Mouse (Mus musculus): ENCODE results near the gene Pdia6. TPM values are rescaled to one million over a fixed set of nuclear protein-coding genes. Genes with fewer than 3 reads are reported as not detected.

Gene Pdia6
- polyA plus RNA-seq, 1 experiment from 2014 or later: 649 TPM

- Histone ChIP-seq H3K36me3 (no peaks in the 10 kb centered on the region), H3K9ac (no peak overlapping the region), H3K27ac (no peak overlapping the region), H3K4me2 (no peak overlapping the region), H3K4me1 (no peaks in the 10 kb centered on the region), H3K27me3 (replicated peaks) (no peaks in the 10 kb centered on the region), H3K4me3 (replicated peaks) (no peak overlapping the region), H3K9me3 (no peaks in the 10 kb centered on the region)
- WGBS: 64% methylated on average over 16 of the region's 16 CpGs
- no peak for ATAC-seq (ENCODE audit: insufficient read depth, low FRiP score, low read depth)
Observed at GRCm38 (mm10) chr12:17310852-17311839, 44.8 kb downstream of the Pdia6 start.

GRCm38 (mm10) chr12:17316096-17316495 is 49.8 kb downstream of the Pdia6 start:
- Histone ChIP-seq H3K27me3 (replicated peaks) (no peaks in the 10 kb centered on the region), H3K36me3 (no peaks in the 10 kb centered on the region), H3K9ac (no peak overlapping the region), H3K4me1 (no peaks in the 10 kb centered on the region), H3K4me2 (no peak overlapping the region), H3K27ac (no peak overlapping the region), H3K9me3 (no peaks in the 10 kb centered on the region), H3K4me3 (replicated peaks) (no peak overlapping the region)
- 82% methylated on average over 5 of the region's 5 CpGs for WGBS
- ATAC-seq (ENCODE audit: insufficient read depth, low FRiP score, low read depth): no peak

GRCm38 (mm10) chr12:17317970-17318369 is 51.6 kb downstream of the Pdia6 start:
- Histone ChIP-seq H3K4me1 (no peaks in the 10 kb centered on the region), H3K9me3 (no peaks in the 10 kb centered on the region), H3K4me3 (replicated peaks) (no peak overlapping the region), H3K27me3 (replicated peaks) (peaks cover 2% of the 10 kb centered on the region), H3K4me2 (no peak overlapping the region), H3K9ac (no peak overlapping the region), H3K27ac (no peak overlapping the region), H3K36me3 (no peaks in the 10 kb centered on the region)
- WGBS: 50% methylated on average over 4 of the region's 4 CpGs
- no peak for ATAC-seq (ENCODE audit: insufficient read depth, low FRiP score, low read depth)

DNA sequence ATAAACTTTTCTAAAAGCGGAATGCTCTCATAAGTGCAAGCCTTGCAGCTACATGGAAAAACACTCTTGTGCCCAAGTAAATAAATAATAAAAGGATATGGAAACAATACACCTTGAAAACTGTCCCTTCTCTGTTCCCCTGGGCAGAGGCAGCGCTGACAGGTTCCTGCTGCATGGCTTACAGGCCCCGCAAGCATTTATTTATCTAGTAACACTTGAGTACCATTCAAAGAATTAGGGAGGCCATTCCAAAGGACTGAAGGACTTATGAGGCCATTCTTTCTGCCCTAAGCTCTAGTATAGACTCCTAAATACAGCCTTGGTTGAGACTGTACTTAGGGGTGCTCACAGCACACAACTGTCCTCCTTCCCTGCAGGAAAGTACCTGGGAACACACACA is 52.1 kb downstream of the Pdia6 start:
- Histone ChIP-seq H3K9ac (no peak overlapping the region), H3K36me3 (no peaks in the 10 kb centered on the region), H3K4me1 (no peaks in the 10 kb centered on the region), H3K4me3 (replicated peaks) (no peak overlapping the region), H3K4me2 (no peak overlapping the region), H3K27me3 (replicated peaks) (peaks cover 7% of the 10 kb centered on the region), H3K27ac (no peak overlapping the region), H3K9me3 (no peaks in the 10 kb centered on the region)
- no peak for ATAC-seq (ENCODE audit: insufficient read depth, low FRiP score, low read depth)
- WGBS: 75% methylated on average over 3 of the region's 3 CpGs

DNA sequence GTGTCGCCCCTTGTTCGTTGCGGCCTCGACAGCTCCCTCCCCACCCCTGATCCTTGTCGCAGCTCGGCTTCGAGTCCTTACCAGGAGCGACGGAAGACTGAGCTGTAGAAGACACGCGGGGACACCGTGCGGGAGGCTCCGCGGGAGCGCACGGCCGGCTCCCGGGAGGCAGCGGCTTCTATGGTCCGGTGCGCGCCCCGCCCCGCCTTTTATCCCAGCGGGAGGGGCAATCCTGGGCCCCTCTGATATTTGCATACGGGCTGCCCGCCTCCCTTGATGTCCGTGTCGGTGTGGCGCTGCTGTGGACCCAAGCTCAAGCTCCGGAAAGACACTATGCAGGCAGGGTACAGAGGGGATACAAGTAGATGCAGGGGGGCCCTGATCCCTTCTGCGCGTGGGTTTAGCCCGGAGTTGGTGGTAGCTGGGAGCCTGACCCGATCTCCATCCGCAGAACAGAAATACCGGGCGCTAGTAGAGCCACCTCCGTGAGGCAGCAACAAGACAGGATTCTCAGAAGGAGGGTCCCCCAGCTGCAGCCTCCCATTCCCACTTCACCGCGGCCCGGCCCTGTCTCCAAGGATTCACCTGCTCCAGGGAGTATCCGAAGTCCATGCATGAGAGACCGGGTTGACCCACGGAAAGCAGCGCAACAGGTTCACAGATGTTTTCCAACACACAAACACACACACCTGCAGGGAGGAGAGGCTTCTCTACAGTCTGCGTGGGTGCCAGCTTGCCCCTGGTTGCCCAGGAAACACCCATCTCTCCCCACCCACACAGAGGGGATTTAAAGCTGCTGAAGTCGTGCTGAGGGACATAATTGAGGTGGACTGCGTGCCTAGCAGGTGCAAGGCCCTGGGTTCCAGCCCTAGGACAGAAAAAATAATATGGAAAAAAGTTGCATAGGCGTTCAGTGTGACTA is 58.5 kb downstream of the Pdia6 start:
- Histone ChIP-seq H3K9me3 (no peaks in the 10 kb centered on the region), H3K27ac (no peak overlapping the region), H3K4me2 (peak overlapping the region; percentile 87), H3K4me3 (replicated peaks) (peak overlapping the region; percentile 43), H3K27me3 (replicated peaks) (peaks cover 28% of the 10 kb centered on the region), H3K9ac (no peak overlapping the region), H3K4me1 (peaks cover 9% of the 10 kb centered on the region; the same call in 1 of the 2 replicates), H3K36me3 (no peaks in the 10 kb centered on the region)
- ATAC-seq (ENCODE audit: insufficient read depth, low FRiP score, low read depth): peak; percentile 35; the same call in 1 of the 2 replicates
- 4% methylated on average over 51 of the region's 51 CpGs for WGBS

GRCm38 (mm10) chr12:17329259-17329658 is 62.9 kb downstream of the Pdia6 start, which contains the start of gene Atp6v1c2:
Atp6v1c2 (minus strand) TSS chr12:17329359.
- no peaks in the 10 kb centered on the region for H3K36me3 ChIP-seq
- H3K9ac ChIP-seq: no peak within 1 kb of the TSS
- WGBS: 65% methylated on average over 3 of the region's 3 CpGs
- no peak for ATAC-seq (ENCODE audit: insufficient read depth, low FRiP score, low read depth)
- no peak within 1 kb of the TSS for H3K27ac ChIP-seq
- H3K27me3 ChIP-seq (replicated peaks): peaks cover 12% of the 10 kb centered on the region
- no peaks in the 10 kb centered on the region for H3K9me3 ChIP-seq
- no peak within 1 kb of the TSS for H3K4me2 ChIP-seq
- H3K4me3 ChIP-seq (replicated peaks): no peak within 1 kb of the TSS
- peaks cover 9% of the 10 kb centered on the region; the same call in 1 of the 2 replicates for H3K4me1 ChIP-seq

- no peak overlapping the region for H3K4me2 ChIP-seq
- H3K27me3 ChIP-seq (replicated peaks): no peaks in the 10 kb centered on the region
- H3K4me1 ChIP-seq: no peaks in the 10 kb centered on the region
- WGBS: 20% methylated on average over 1 of the region's 1 CpGs
- H3K4me3 ChIP-seq (replicated peaks): no peak overlapping the region
- no peak overlapping the region for H3K27ac ChIP-seq
- no peak for ATAC-seq (ENCODE audit: insufficient read depth, low FRiP score, low read depth)
- no peaks in the 10 kb centered on the region for H3K36me3 ChIP-seq
- H3K9me3 ChIP-seq: no peaks in the 10 kb centered on the region
- no peak overlapping the region for H3K9ac ChIP-seq
Observed at GRCm38 (mm10) chr12:17333459-17333858, 67.1 kb downstream of the Pdia6 start.

Other genes with a start within 250 kb of the Pdia6 start
- gene Kcnf1, start 89.7 kb upstream of the Pdia6 start, polyA plus RNA-seq (2015; fragmentation: Nextera tagmentation; extraction: Ambion mirVana): 0.35 and 0.40 TPM in 2 replicates
- gene Atp6v1c2, start 62.8 kb downstream of the Pdia6 start, polyA plus RNA-seq (2015; fragmentation: Nextera tagmentation; extraction: Ambion mirVana): 0.37 and 0.40 TPM in 2 replicates
- 17.8 and 20.1 TPM in 2 replicates for gene Nol10, start 81.9 kb downstream of the Pdia6 start, polyA plus RNA-seq (2015; fragmentation: Nextera tagmentation; extraction: Ambion mirVana)